Mouse (Mus musculus): ENCODE measurements around the gene Pakap. TPM values are rescaled to one million over a fixed set of nuclear protein-coding genes. Genes with fewer than 3 reads are reported as not detected.

The Pakap gene
- total RNA-seq, 2 experiments from 2014 or later: not detected

- ATAC-seq (replicated peaks; ENCODE audit: low FRiP score, low TSS enrichment, poor library complexity, severe bottlenecking): no peak
Measured at GRCm38 (mm10) chr4:57780833-57781641, 213.1 kb downstream of the Pakap start.

DNA sequence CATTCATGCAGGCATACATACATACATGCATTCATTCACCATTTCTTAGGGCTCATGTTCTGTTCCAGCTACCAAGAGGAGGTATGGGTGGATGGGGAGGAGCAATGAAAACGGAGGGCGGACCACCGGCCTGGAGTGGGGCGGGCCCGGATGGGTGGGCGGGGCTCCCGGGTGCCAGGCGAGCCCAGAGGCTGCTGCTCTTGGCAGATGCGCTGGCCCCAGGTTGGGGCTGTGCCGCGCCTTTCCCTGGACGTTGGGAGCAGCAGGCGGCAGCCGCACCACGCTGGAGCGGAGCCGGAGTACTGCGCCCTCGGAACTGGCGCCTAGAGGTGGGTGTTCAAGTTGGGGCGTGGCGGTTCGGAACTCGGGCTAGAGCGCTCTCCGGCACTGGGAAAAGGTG, 214.0 kb downstream of the Pakap start:
- peak; percentile 91 for ATAC-seq (replicated peaks; ENCODE audit: low FRiP score, low TSS enrichment, poor library complexity, severe bottlenecking)

- ATAC-seq (replicated peaks; ENCODE audit: low FRiP score, low TSS enrichment, poor library complexity, severe bottlenecking): peak; percentile 19
Measured at GRCm38 (mm10) chr4:57782549-57783390, 214.8 kb downstream of the Pakap start.

- no peak for ATAC-seq (replicated peaks; ENCODE audit: low FRiP score, low TSS enrichment, poor library complexity, severe bottlenecking)
Measured at GRCm38 (mm10) chr4:57783391-57783770, 215.4 kb downstream of the Pakap start.

- no peak for ATAC-seq (replicated peaks; ENCODE audit: low FRiP score, low TSS enrichment, poor library complexity, severe bottlenecking)
Measured at GRCm38 (mm10) chr4:57783853-57784600, 216.0 kb downstream of the Pakap start.

DNA sequence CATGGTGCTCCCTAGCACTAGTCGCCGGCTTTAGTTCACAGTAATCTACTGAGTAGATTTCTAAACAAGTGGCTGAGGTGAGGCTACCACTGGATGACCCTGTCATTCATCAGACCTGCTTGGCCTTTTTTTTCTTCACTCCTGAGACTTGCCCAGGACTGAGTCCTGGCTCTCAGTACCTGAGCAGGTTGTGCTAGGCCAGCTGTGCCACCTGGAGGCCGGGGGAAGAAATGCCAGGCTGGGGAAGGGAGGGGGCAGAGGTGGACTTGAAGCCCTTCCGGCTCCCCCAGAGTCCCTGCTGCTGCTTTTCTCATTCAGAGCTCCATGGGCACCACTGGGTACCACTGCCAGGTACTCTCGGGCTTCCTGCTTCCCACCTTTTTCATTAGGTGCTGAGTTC, 220.7 kb downstream of the Pakap start:
- peak; percentile 65; the same call in 1 of the 2 replicates for ATAC-seq (replicated peaks; ENCODE audit: low FRiP score, low TSS enrichment, poor library complexity, severe bottlenecking)

DNA sequence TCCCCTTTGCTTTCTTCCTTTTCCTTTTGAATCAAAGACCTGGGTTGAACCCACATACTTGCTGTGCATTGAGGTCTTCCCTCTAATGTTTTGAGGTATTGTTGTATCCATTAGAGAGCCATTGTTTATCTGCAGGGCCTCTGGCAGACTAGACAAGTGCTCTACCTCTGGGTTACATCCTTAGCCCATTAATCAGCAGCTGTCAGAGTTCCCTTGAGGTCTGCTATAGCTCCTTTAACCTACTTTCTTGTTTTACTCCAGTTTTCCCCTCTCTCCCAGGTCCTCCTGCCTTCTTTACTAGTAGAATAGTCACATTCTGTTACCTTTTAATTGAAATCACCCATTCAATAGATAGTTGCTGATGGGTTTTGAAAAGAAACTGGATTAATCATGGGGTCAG, 221.1 kb downstream of the Pakap start:
- ATAC-seq (replicated peaks; ENCODE audit: low FRiP score, low TSS enrichment, poor library complexity, severe bottlenecking): no peak

- ATAC-seq (replicated peaks; ENCODE audit: low FRiP score, low TSS enrichment, poor library complexity, severe bottlenecking): peak; percentile 56
Measured at GRCm38 (mm10) chr4:57793989-57794388, 226.0 kb downstream of the Pakap start.

- ATAC-seq (replicated peaks; ENCODE audit: low FRiP score, low TSS enrichment, poor library complexity, severe bottlenecking): no peak
Measured at GRCm38 (mm10) chr4:57794547-57794946, 226.6 kb downstream of the Pakap start.

GRCm38 (mm10) chr4:57797548-57798285, 229.7 kb downstream of the Pakap start:
- peak; percentile 50 for ATAC-seq (replicated peaks; ENCODE audit: low FRiP score, low TSS enrichment, poor library complexity, severe bottlenecking)

DNA sequence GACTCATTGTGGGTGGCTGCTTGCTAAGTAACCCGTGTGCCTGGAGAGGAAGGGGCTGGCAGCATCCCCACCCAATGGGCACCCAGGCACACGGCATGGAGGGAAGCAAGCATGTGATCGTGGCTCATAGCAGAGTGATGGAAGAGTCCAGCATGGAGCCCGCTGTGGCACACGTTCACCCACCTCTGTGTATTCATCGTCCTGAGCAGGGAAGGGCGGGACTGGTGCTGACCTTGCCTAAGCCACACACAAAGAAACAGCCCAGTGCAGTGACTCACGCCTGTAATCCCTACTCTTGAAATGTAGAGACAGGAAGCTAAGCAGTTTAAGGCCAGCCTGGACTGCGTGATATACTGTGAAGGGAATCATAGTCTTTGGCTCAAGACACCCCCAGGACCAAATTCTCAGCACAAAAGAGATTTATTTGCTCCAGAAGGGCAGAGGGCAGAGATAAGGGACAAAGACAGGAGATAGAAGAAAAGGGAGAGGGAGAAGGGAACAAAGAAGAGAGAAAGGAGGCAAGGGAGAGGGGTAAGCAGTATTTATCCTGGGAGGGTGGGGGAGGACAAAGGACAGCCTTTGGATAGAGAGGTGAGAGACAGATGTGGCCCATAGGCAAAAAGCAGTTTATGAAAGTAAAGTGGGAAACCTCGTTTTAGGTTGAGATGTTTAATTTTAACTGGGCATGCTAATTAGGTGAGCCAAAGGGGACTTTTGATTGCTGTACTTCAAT, 230.5 kb downstream of the Pakap start:
- ATAC-seq (replicated peaks; ENCODE audit: low FRiP score, low TSS enrichment, poor library complexity, severe bottlenecking): peak; percentile 51

DNA sequence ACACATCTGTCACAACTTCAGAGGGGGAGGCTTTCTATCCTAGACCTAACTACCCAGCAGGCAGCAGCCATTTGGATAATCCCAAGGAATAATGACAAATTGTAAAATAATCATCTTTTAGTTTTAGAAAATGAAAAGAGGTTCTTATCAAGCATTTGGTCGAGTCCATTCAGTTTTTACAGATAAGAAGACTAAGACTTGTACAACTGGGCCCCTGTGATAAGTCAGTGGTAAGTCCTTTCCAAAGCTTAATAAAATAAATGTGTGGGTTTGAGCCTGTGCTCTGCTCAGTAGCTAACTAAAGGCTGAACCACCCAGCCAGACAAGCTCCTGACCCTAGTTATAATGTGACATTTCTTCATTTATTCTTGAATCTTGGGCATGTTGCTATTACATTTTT, 231.3 kb downstream of the Pakap start:
- ATAC-seq (replicated peaks; ENCODE audit: low FRiP score, low TSS enrichment, poor library complexity, severe bottlenecking): peak; percentile 67

- ATAC-seq (replicated peaks; ENCODE audit: low FRiP score, low TSS enrichment, poor library complexity, severe bottlenecking): no peak
Measured at GRCm38 (mm10) chr4:57801239-57801638, 233.3 kb downstream of the Pakap start.

DNA sequence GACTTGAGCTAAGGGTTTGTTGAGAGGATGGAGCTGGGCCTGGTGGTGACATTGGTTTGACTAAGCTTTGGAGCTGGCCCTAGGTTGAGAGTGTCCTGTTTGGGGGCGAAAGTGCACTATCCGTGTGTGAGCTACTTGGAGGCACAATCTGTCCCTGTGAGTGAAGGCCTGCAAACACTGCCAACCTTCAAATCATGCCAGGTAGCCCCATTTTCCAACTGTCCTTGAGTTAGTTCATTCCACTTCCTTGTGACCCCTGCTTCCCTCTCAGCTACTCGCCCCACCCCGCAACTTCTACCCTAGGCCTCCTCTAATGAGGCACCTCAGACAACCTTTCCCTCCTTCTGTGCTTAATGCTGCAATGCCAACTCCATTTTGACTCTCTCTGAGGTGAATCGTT, 234.0 kb downstream of the Pakap start:
- ATAC-seq (replicated peaks; ENCODE audit: low FRiP score, low TSS enrichment, poor library complexity, severe bottlenecking): no peak

- ATAC-seq (replicated peaks; ENCODE audit: low FRiP score, low TSS enrichment, poor library complexity, severe bottlenecking): no peak
Measured at GRCm38 (mm10) chr4:57802411-57802810, 234.4 kb downstream of the Pakap start.

- ATAC-seq (replicated peaks; ENCODE audit: low FRiP score, low TSS enrichment, poor library complexity, severe bottlenecking): no peak
Measured at GRCm38 (mm10) chr4:57804902-57805301, 236.9 kb downstream of the Pakap start.

DNA sequence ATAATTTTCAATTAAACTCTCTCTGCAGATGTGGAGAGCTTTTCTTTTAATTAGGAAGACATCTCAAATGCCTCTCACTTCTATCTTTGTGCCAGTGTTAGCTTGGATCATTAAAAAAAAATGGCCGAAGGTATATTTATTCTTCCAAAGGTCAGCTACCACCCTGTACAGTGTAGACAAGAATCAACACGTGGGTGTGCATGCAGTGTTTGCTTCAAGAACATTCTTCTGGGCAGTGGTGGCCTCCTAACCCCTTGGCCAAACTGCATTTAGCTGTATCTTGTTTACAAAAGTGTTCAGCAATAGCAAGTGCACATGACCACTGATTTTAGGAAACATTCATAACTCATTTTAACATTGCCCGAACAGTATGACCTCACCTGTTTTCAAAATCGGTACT, 241.5 kb downstream of the Pakap start:
- ATAC-seq (replicated peaks; ENCODE audit: low FRiP score, low TSS enrichment, poor library complexity, severe bottlenecking): no peak

GRCm38 (mm10) chr4:57812075-57812474, 244.1 kb downstream of the Pakap start:
- no peak for ATAC-seq (replicated peaks; ENCODE audit: low FRiP score, low TSS enrichment, poor library complexity, severe bottlenecking)

All from megakaryocyte-erythroid progenitor cell, adult 5-6 weeks (primary cell).